ENCODE assay signal across 26 mouse cellular contexts in genomic region chr6:28845610-28846009, GRCm38 (mm10). TPM values are rescaled to one million over a fixed set of nuclear protein-coding genes. Genes with fewer than 3 reads are reported as not detected.
DNase-seq lines count a peak whose midpoint lies in the region; ATAC-seq and TF ChIP-seq lines count a peak whose summit lies in the region.
"Had no signal": no experiment of that assay in that cellular context is flagged by ENCODE, and none has a peak within 500 bp of the region (broad histone marks: within the 10 kb centered on the region; RNA-seq: fewer than 3 reads in every experiment).

No protein-coding gene starts in this region.

- 42% methylated on average over 4 of the region's 4 CpGs for WGBS in heart, embryonic 10.5 days
- 28% methylated on average over 4 of the region's 4 CpGs for WGBS in lung, postnatal 0 days

- no peaks in the 10 kb centered on the region for H3K9me3 ChIP-seq in heart, embryonic 10.5 days
- H3K9me3 ChIP-seq in lung, postnatal 0 days (ENCODE audit: low read length): no peaks in the 10 kb centered on the region
- H3K9me3 ChIP-seq: forebrain, embryonic 15.5 days; heart, embryonic 12.5 days; hindbrain, embryonic 10.5 days; intestine, embryonic 15.5 days; limb, embryonic 12.5 days had no signal

- peaks cover 48% of the 10 kb centered on the region for H3K4me1 ChIP-seq in heart, embryonic 10.5 days
- H3K4me1 ChIP-seq in lung, postnatal 0 days (ENCODE audit: insufficient read depth, low read depth, low read length): no peaks in the 10 kb centered on the region

- no peak for TF ChIP-seq EP300 in lung, postnatal 0 days (IDR thresholded peaks at IDR 0.05)

- no peak overlapping the region for H3K27ac ChIP-seq in heart, embryonic 10.5 days
- H3K27ac ChIP-seq in lung, postnatal 0 days (ENCODE audit: low read length): no peak overlapping the region
- H3K27ac ChIP-seq: forebrain, embryonic 15.5 days; hindbrain, embryonic 10.5 days; intestine, embryonic 15.5 days; limb, embryonic 12.5 days; liver, embryonic 14.5 days had no signal

- H3K9ac ChIP-seq in lung, postnatal 0 days (replicated peaks; ENCODE audit: low read depth): no peak overlapping the region
- H3K9ac ChIP-seq: forebrain, embryonic 15.5 days; heart, embryonic 12.5 days; intestine, embryonic 15.5 days; limb, embryonic 12.5 days; liver, embryonic 14.5 days; lung, embryonic 14.5 days had no signal

- peaks cover 11% of the 10 kb centered on the region for H3K79me2 ChIP-seq in C2C12 (ENCODE audit: control insufficient read depth, insufficient read depth)

- TF ChIP-seq CTCF in lung, postnatal 0 days (IDR thresholded peaks at IDR 0.05): no peak
- no peak for TF ChIP-seq CTCF in C2C12 (IDR thresholded peaks at IDR 0.05; ENCODE audit: control insufficient read depth, insufficient read depth, insufficient read length)

- H3K36me3 ChIP-seq in heart, embryonic 10.5 days: no peaks in the 10 kb centered on the region
- no peaks in the 10 kb centered on the region for H3K36me3 ChIP-seq in lung, postnatal 0 days (ENCODE audit: insufficient read depth, low read length)
- H3K36me3 ChIP-seq in C2C12 (ENCODE audit: control insufficient read depth, insufficient read depth): no peaks in the 10 kb centered on the region
- H3K36me3 ChIP-seq: forebrain, embryonic 15.5 days; heart, embryonic 12.5 days; hindbrain, embryonic 10.5 days; intestine, embryonic 15.5 days; limb, embryonic 12.5 days had no signal

- H3ac ChIP-seq in C2C12 (ENCODE audit: control insufficient read depth, insufficient read length, low read depth): no peak overlapping the region

- H3K4me2 ChIP-seq in lung, postnatal 0 days (replicated peaks; ENCODE audit: low read depth, low read length): no peak overlapping the region
- H3K4me2 ChIP-seq: forebrain, embryonic 15.5 days; heart, embryonic 12.5 days; intestine, embryonic 15.5 days; limb, embryonic 12.5 days; lung, embryonic 14.5 days; midbrain, embryonic 11.5 days had no signal

- no peaks in the 10 kb centered on the region for H3K79me3 ChIP-seq in C2C12 (ENCODE audit: low read depth)

- ATAC-seq in lung, postnatal 0 days: no peak
- ATAC-seq: forebrain, embryonic 15.5 days; hindbrain, embryonic 16.5 days; intestine, embryonic 15.5 days had no signal

- no peaks in the 10 kb centered on the region for H3K27me3 ChIP-seq in heart, embryonic 10.5 days (ENCODE audit: insufficient read depth, poor library complexity, severe bottlenecking)
- no peaks in the 10 kb centered on the region for H3K27me3 ChIP-seq in lung, postnatal 0 days (replicated peaks; ENCODE audit: insufficient read depth, low read length)
- H3K27me3 ChIP-seq in C2C12 (ENCODE audit: control insufficient read depth, insufficient read depth, insufficient read length): no peaks in the 10 kb centered on the region
- H3K27me3 ChIP-seq: forebrain, embryonic 15.5 days; heart, embryonic 12.5 days; intestine, embryonic 15.5 days; limb, embryonic 12.5 days had no signal

- DNase-seq in heart, adult 11 months: peak; percentile 78
- no peak for DNase-seq in heart, embryonic 10.5 days (ENCODE audit: low spot score)
- DNase-seq in lung, postnatal 0 days (ENCODE audit: low spot score): peak; percentile 19
- no peak for DNase-seq in lung, postnatal 14 days
- DNase-seq in fibroblast of lung, adult 2 months (ENCODE audit: low read depth): peak; percentile 79
- no peak for DNase-seq in left cerebral cortex, adult 8-10 months (ENCODE audit: low spot score in 2 of 2)
- DNase-seq: B cell, adult 2 months; cerebellum, adult 11-12 months; cerebellum, postnatal 10 days; gastrocnemius, postnatal 10 days; heart, postnatal 10 days; lung, embryonic 14.5 days; right cerebral cortex, postnatal 25 days; thymus, postnatal 14 days had no signal

- H3K4me3 ChIP-seq in heart, embryonic 10.5 days: no peak overlapping the region
- H3K4me3 ChIP-seq in lung, postnatal 0 days (ENCODE audit: low read depth, low read length): no peak overlapping the region
- no peak overlapping the region for H3K4me3 ChIP-seq in C2C12 (ENCODE audit: insufficient read depth, poor library complexity, severe bottlenecking)
- H3K4me3 ChIP-seq: erythroblast, embryonic 14.5 days; forebrain, embryonic 15.5 days; heart, embryonic 12.5 days; hindbrain, embryonic 10.5 days; intestine, embryonic 15.5 days; limb, embryonic 12.5 days had no signal

TF ChIP-seq in C2C12, 6 proteins besides CTCF, POLR2A, EP300 and RAD21:
- TF ChIP-seq FOSL1 (IDR thresholded peaks at IDR 0.05; ENCODE audit: insufficient read depth, low read length, poor library complexity, severe bottlenecking) (no peak), CEBPB (IDR thresholded peaks at IDR 0.05; ENCODE audit: low read depth) (peak; percentile 47), MYOD1 (IDR thresholded peaks at IDR 0.05; ENCODE audit: control insufficient read depth, insufficient read length, low read depth) (peak; percentile 85), USF1 (IDR thresholded peaks at IDR 0.05; ENCODE audit: low read depth) (no peak)

RNA-seq across cellular contexts. Expression of gene Lrrc4, which starts 14.1 kb away (rescaled TPM):
- polyA plus RNA-seq in heart, embryonic 10.5 days (2016; fragmentation: Nextera tagmentation; extraction: Ambion mirVana): 0.73 and 0.87 TPM in 2 replicates
- 0.35 TPM in 2 replicates for polyA plus RNA-seq in lung, postnatal 0 days (2015; fragmentation: Nextera tagmentation; extraction: Ambion mirVana)
- 0.32 TPM for polyA plus RNA-seq in C2C12 (2012; fragmentation: generic; extraction: Trizol)
- total RNA-seq in left cerebral cortex, adult 8-10 months (2022): 10 to 100 TPM; 83.9 to 94.8 (median 90.8) TPM
- total RNA-seq: granulocyte monocyte progenitor cell, adult 5-6 weeks; monocyte, adult 5-6 weeks had no signal
- polyA plus RNA-seq: erythroblast, embryonic 14.5 days had no signal

Comparison
In these comparisons a context has a peak if more than half of its experiments do, and no peak if none do; other contexts are left out.
1. DNase-seq: peak in heart, adult 11 months (single experiment), lung, postnatal 0 days (single experiment) and fibroblast of lung, adult 2 months (single experiment); none in heart, embryonic 10.5 days (single experiment), lung, postnatal 14 days (single experiment) and left cerebral cortex, adult 8-10 months (0 of 2).